Mouse (Mus musculus) stomach, postnatal 0 days (tissue): Measurements from ENCODE around the gene Ocel1. TPM values are rescaled to one million over a fixed set of nuclear protein-coding genes. Genes with fewer than 3 reads are reported as not detected.

Experiments used
- ATAC-seq: fragments of 200-750 bp; cut with Nextera tagmentation; 2 replicates; pipeline ENCODE4 v1.8.0; 2017; ENCODE audit not compliant: low FRiP score, low TSS enrichment
- DNase-seq: peaks from one replicate; pipeline ENCODE4 v3.0.0-alpha.2; 2016; ENCODE audit warnings: low spot score
- H3K27ac ChIP-seq: fragments of 300-500 bp; sonication (generic); replicated peaks from 2 replicates; pipeline ENCODE4 v1.5.1; 2014; ENCODE audit warnings: mild to moderate bottlenecking, control low read depth
- H3K27me3 ChIP-seq: fragments of 300-500 bp; sonication (generic); 2 replicates; pipeline ENCODE4 v1.6.1; 2014; ENCODE audit warnings: low read length; ENCODE audit not compliant: control insufficient read depth, insufficient read depth
- H3K36me3 ChIP-seq: fragments of 300-500 bp; sonication (generic); 2 replicates; pipeline ENCODE4 v1.6.1; 2014; ENCODE audit warnings: low read length, mixed read lengths; ENCODE audit not compliant: control insufficient read depth, insufficient read depth
- H3K4me1 ChIP-seq: fragments of 300-500 bp; sonication (generic); replicated peaks from 2 replicates; pipeline ENCODE4 v1.6.1; 2014; ENCODE audit warnings: antibody characterized with exemption; ENCODE audit not compliant: control insufficient read depth, insufficient read depth
- H3K4me2 ChIP-seq: fragments of 300-500 bp; sonication (generic); replicated peaks from 2 replicates; pipeline ENCODE4 v1.6.1; 2014; ENCODE audit warnings: low read depth, mild to moderate bottlenecking, control low read depth, moderate library complexity
- H3K4me3 ChIP-seq: fragments of 300-500 bp; sonication (generic); 2 replicates; pipeline ENCODE4 v1.5.1; 2014; ENCODE audit warnings: low read depth, low read length, control low read depth
- H3K9ac ChIP-seq: fragments of 300-500 bp; sonication (generic); 2 replicates; pipeline ENCODE4 v1.6.1; 2014; ENCODE audit warnings: mild to moderate bottlenecking, low read length, control low read depth, mixed read lengths
- H3K9me3 ChIP-seq: fragments of 300-500 bp; sonication (generic); 2 replicates; pipeline ENCODE4 v1.6.1; 2016; ENCODE audit warnings: low read length; ENCODE audit not compliant: control insufficient read depth
- CTCF ChIP-seq: IDR thresholded peaks from 2 replicates; pipeline ENCODE4 v1.5.1; 2016; ENCODE audit warnings: antibody characterized with exemption, low read depth, mild to moderate bottlenecking, moderate library complexity
- EP300 ChIP-seq: optimal IDR thresholded peaks from 2 replicates; pipeline ENCODE3; 2016; ENCODE audit warnings: antibody characterized with exemption
- WGBS: fragments of 180-500 bp; shearing (Covaris S2); extraction: QIAGEN DNeasy Blood & Tissue Kit; methylation state at CpG from one replicate; pipeline ENCODE4 v1.1.7; 2014; 5-methylcytosine and 5-hydroxymethylcytosine counted together
- polyA plus RNA-seq: library from polyadenylated mRNA; unstranded; fragments of >200 nt; fragmentation: Nextera tagmentation; extraction: Ambion mirVana; gene quantifications from 2 replicates; pipeline ENCODE4 v1.2.1, GENCODE M21; 2015

Ocel1 gene
- polyA plus RNA-seq, 1 experiment from 2014 or later = 8.2 TPM

GRCm38 (mm10) chr8:71388267-71388666 lies 17.2 kb downstream of the Ocel1 start:
- no peaks in the 10 kb centered on the region for H3K9me3 ChIP-seq
- H3K27me3 ChIP-seq = no peaks in the 10 kb centered on the region
- H3K4me1 ChIP-seq = no peaks in the 10 kb centered on the region; the same call in 1 of the 2 replicates
- no peak overlapping the region for H3K27ac ChIP-seq
- H3K4me3 ChIP-seq = no peak overlapping the region
- WGBS = 41% methylated on average over 1 of the region's 1 CpGs
- no peak overlapping the region for H3K4me2 ChIP-seq
- DNase-seq = no peak
- no peak for ATAC-seq
- H3K9ac ChIP-seq = no peak overlapping the region
- no peak for TF ChIP-seq CTCF
- no peak for TF ChIP-seq EP300
- no peaks in the 10 kb centered on the region for H3K36me3 ChIP-seq

- H3K27me3 ChIP-seq = no peaks in the 10 kb centered on the region
- WGBS = 84% methylated on average over 2 of the region's 2 CpGs
- ATAC-seq = no peak
- H3K36me3 ChIP-seq = no peaks in the 10 kb centered on the region
- H3K9ac ChIP-seq = no peak overlapping the region
- no peak for DNase-seq
- H3K9me3 ChIP-seq = no peaks in the 10 kb centered on the region
- H3K4me3 ChIP-seq = no peak overlapping the region
- no peak overlapping the region for H3K4me2 ChIP-seq
- no peak overlapping the region for H3K27ac ChIP-seq
- TF ChIP-seq EP300 = no peak
- no peak for TF ChIP-seq CTCF
- no peaks in the 10 kb centered on the region for H3K4me1 ChIP-seq
These were observed 20.6 kb downstream of the Ocel1 start for GRCm38 (mm10) chr8:71391696-71392095.

- no peak for DNase-seq
- Histone ChIP-seq H3K9me3 (no peaks in the 10 kb centered on the region), H3K27ac (no peak overlapping the region), H3K4me3 (no peak overlapping the region), H3K27me3 (no peaks in the 10 kb centered on the region), H3K4me2 (no peak overlapping the region), H3K9ac (no peak overlapping the region), H3K36me3 (no peaks in the 10 kb centered on the region), H3K4me1 (peaks cover 2% of the 10 kb centered on the region; the same call in 1 of the 2 replicates)
- no peak for TF ChIP-seq EP300
- no peak for TF ChIP-seq CTCF
- WGBS = 74% methylated on average over 5 of the region's 5 CpGs
- ATAC-seq = no peak
These were observed 21.3 kb downstream of the Ocel1 start for GRCm38 (mm10) chr8:71392391-71392790.

- H3K36me3 ChIP-seq = no peaks in the 10 kb centered on the region
- no peaks in the 10 kb centered on the region for H3K27me3 ChIP-seq
- H3K4me1 ChIP-seq = peaks cover 5% of the 10 kb centered on the region; the same call in 1 of the 2 replicates
- H3K4me3 ChIP-seq = no peak overlapping the region
- TF ChIP-seq CTCF = no peak
- no peak for TF ChIP-seq EP300
- no peak overlapping the region for H3K27ac ChIP-seq
- H3K9ac ChIP-seq = no peak overlapping the region
- H3K9me3 ChIP-seq = no peaks in the 10 kb centered on the region
- DNase-seq (no peak), ATAC-seq (no peak)
- WGBS = 23% methylated on average over 3 of the region's 3 CpGs
- H3K4me2 ChIP-seq = no peak overlapping the region
These were observed 21.8 kb downstream of the Ocel1 start for GRCm38 (mm10) chr8:71392871-71393270.

GRCm38 (mm10) chr8:71394481-71394880 lies 23.4 kb downstream of the Ocel1 start:
- Histone ChIP-seq H3K27ac (no peak overlapping the region), H3K4me1 (peaks cover 5% of the 10 kb centered on the region; the same call in 1 of the 2 replicates), H3K4me3 (no peak overlapping the region), H3K27me3 (no peaks in the 10 kb centered on the region), H3K4me2 (peak overlapping the region; percentile 17; the same call in 1 of the 2 replicates), H3K9me3 (no peaks in the 10 kb centered on the region), H3K9ac (no peak overlapping the region), H3K36me3 (peaks cover 6% of the 10 kb centered on the region; the same call in 1 of the 2 replicates)
- WGBS = 77% methylated on average over 7 of the region's 7 CpGs
- no peak for DNase-seq
- no peak for ATAC-seq
- TF ChIP-seq CTCF = no peak
- no peak for TF ChIP-seq EP300

GRCm38 (mm10) chr8:71395071-71395470 lies 24.0 kb downstream of the Ocel1 start:
- ATAC-seq (no peak), DNase-seq (no peak)
- Histone ChIP-seq H3K4me2 (peak overlapping the region; percentile 17; the same call in 1 of the 2 replicates), H3K27ac (no peak overlapping the region), H3K27me3 (no peaks in the 10 kb centered on the region), H3K9ac (no peak overlapping the region), H3K36me3 (peaks cover 6% of the 10 kb centered on the region; the same call in 1 of the 2 replicates), H3K4me1 (peaks cover 5% of the 10 kb centered on the region; the same call in 1 of the 2 replicates), H3K4me3 (no peak overlapping the region), H3K9me3 (no peaks in the 10 kb centered on the region)
- no peak for TF ChIP-seq EP300
- no peak for TF ChIP-seq CTCF
- WGBS = 84% methylated on average over 10 of the region's 10 CpGs
